Mouse (Mus musculus) heart, postnatal 4 days (tissue): Measurements from ENCODE around the gene Gm3138. TPM values are rescaled to one million over a fixed set of nuclear protein-coding genes. Genes with fewer than 3 reads are reported as not detected.
"Not testable (repeated sequence)": the region's sequence is repeated elsewhere in the genome, so short reads cannot be mapped to it uniquely, and the experiment has no call there.

Experiments
- DNase-seq: peaks from one replicate; pipeline ENCODE4 v3.0.0; 2021
- total RNA-seq, 2 experiments: library from RNA; stranded (reverse); gene quantifications; 2 replicates each; pipeline ENCODE4 v1.2.3; 2021

Gene Gm3138
- not detected for total RNA-seq

GRCm38 (mm10) chr14:4249331-4249730, at the start of gene Gm3138:
Gm3138 (plus strand) TSS chr14:4249631.
- not testable (repeated sequence) for DNase-seq

- DNase-seq, result not testable (repeated sequence)
Measured at GRCm38 (mm10) chr14:4269238-4269950, 20.0 kb downstream of the Gm3138 start.

GRCm38 (mm10) chr14:4279828-4280227, 30.4 kb downstream of the Gm3138 start:
- not testable (repeated sequence) for DNase-seq

Other genes starting within 250 kb of the Gm3138 start
- 1 to 10 TPM; 1.4 to 1.9 TPM for gene Gm5796, start 225.7 kb upstream of the Gm3138 start, total RNA-seq
- gene Gm3115, start 165.5 kb upstream of the Gm3138 start, total RNA-seq, result under 1 TPM; 0.24 to 0.47 TPM
- gene Gm8108, start 139.1 kb upstream of the Gm3138 start, total RNA-seq, result 1 to 10 TPM; 2.3 to 3.1 TPM
- gene Gm3127, start 84.6 kb upstream of the Gm3138 start, total RNA-seq, result not detected
- under 1 TPM; 0.19 to 0.20 TPM for gene Gm2974, start 67.1 kb upstream of the Gm3138 start, total RNA-seq
- not detected for gene Gm3149, start 67.7 kb downstream of the Gm3138 start, total RNA-seq
- gene 2610042L04Rik, start 85.1 kb downstream of the Gm3138 start, total RNA-seq, result under 1 TPM; 0.14 to 0.50 TPM
- not detected for gene Gm3159, start 147.9 kb downstream of the Gm3138 start, total RNA-seq
- gene Gm3164, start 165.8 kb downstream of the Gm3138 start, total RNA-seq, result under 1 TPM; 0.70 to 0.79 TPM
- not detected for gene Gm3173, start 181.4 kb downstream of the Gm3138 start, total RNA-seq
- not detected for gene Gm3182, start 232.1 kb downstream of the Gm3138 start, total RNA-seq